Mouse (Mus musculus) midbrain, embryonic 12.5 days (tissue): ENCODE measurements around the gene Smad6. TPM values are rescaled to one million over a fixed set of nuclear protein-coding genes. Genes with fewer than 3 reads are reported as not detected.

ENCODE experiments used
- ATAC-seq: fragments of 200-750 bp; cut with Nextera tagmentation; 2 replicates; pipeline ENCODE4 v1.8.0; 2017; ENCODE audit warnings: low read depth, moderate TSS enrichment, moderate library complexity; ENCODE audit not compliant: low FRiP score
- H3K27ac ChIP-seq: fragments of 300-500 bp; sonication (generic); replicated peaks from 2 replicates; pipeline ENCODE4 v1.5.1; 2016; ENCODE audit warnings: mild to moderate bottlenecking
- H3K27me3 ChIP-seq: fragments of 300-500 bp; sonication (generic); 2 replicates; pipeline ENCODE4 v1.6.1; 2016; ENCODE audit warnings: mild to moderate bottlenecking
- H3K36me3 ChIP-seq: fragments of 300-500 bp; sonication (generic); 2 replicates; pipeline ENCODE4 v1.6.1; 2016
- H3K4me1 ChIP-seq: fragments of 300-500 bp; sonication (generic); 2 replicates; pipeline ENCODE4 v1.6.1; 2016
- H3K4me2 ChIP-seq: fragments of 300-500 bp; sonication (generic); replicated peaks from 2 replicates; pipeline ENCODE4 v1.6.1; 2016; ENCODE audit warnings: mild to moderate bottlenecking, moderate library complexity
- H3K4me3 ChIP-seq: fragments of 300-500 bp; sonication (generic); 2 replicates; pipeline ENCODE4 v1.5.1; 2016; ENCODE audit warnings: mild to moderate bottlenecking
- H3K9ac ChIP-seq: fragments of 300-500 bp; sonication (generic); replicated peaks from 2 replicates; pipeline ENCODE4 v1.6.1; 2016; ENCODE audit warnings: mild to moderate bottlenecking, moderate library complexity
- H3K9me3 ChIP-seq: fragments of 300-500 bp; sonication (generic); 2 replicates; pipeline ENCODE4 v1.6.1; 2016; ENCODE audit warnings: mild to moderate bottlenecking
- WGBS: fragments of 180-500 bp; shearing (Covaris S2); methylation state at CpG from one replicate; pipeline ENCODE4 v1.1.7; 2016; 5-methylcytosine and 5-hydroxymethylcytosine counted together
- polyA plus RNA-seq: library from polyadenylated mRNA; unstranded; fragments of >200 nt; fragmentation: Nextera tagmentation; extraction: Ambion mirVana; gene quantifications from 2 replicates; pipeline ENCODE4 v1.2.1, GENCODE M21; 2016

Gene Smad6
- 7.8 TPM in 2 replicates for polyA plus RNA-seq

- peak within 1 kb of the TSS; percentile 87 for H3K27ac ChIP-seq
- no peaks in the 10 kb centered on the region for H3K36me3 ChIP-seq
- no peaks in the 10 kb centered on the region for H3K9me3 ChIP-seq
- H3K27me3 ChIP-seq: peaks cover 30% of the 10 kb centered on the region
- peak within 1 kb of the TSS; percentile 70 for H3K4me3 ChIP-seq
- peak within 1 kb of the TSS; percentile 93 for H3K4me2 ChIP-seq
- peak; percentile 65 for ATAC-seq
- H3K9ac ChIP-seq: peak within 1 kb of the TSS; percentile 87
- H3K4me1 ChIP-seq: peaks cover 51% of the 10 kb centered on the region
- WGBS: under 1% methylated on average over 55 of the region's 60 CpGs
Measured at GRCm38 (mm10) chr9:64021853-64022561, at the start of gene Smad6. Gene Smad6 (minus strand): TSS chr9:64022059.

GRCm38 (mm10) chr9:64070674-64071073 lies 48.8 kb upstream of the Smad6 start:
- Histone ChIP-seq H3K27me3 (no peaks in the 10 kb centered on the region), H3K27ac (no peak overlapping the region)

GRCm38 (mm10) chr9:64069131-64069530 lies 47.3 kb upstream of the Smad6 start:
- 84% methylated on average over 5 of the region's 5 CpGs for WGBS

More at GRCm38 (mm10) chr9:64070674-64071073, 48.8 kb upstream of the Smad6 start:
- WGBS: 85% methylated on average over 5 of the region's 5 CpGs
- no peak overlapping the region for H3K4me2 ChIP-seq
- no peak overlapping the region for H3K4me3 ChIP-seq
- no peaks in the 10 kb centered on the region for H3K36me3 ChIP-seq
- no peak overlapping the region for H3K9ac ChIP-seq
- H3K4me1 ChIP-seq: peaks cover 8% of the 10 kb centered on the region
- no peak for ATAC-seq
- no peaks in the 10 kb centered on the region for H3K9me3 ChIP-seq

GRCm38 (mm10) chr9:64068571-64068970 lies 46.7 kb upstream of the Smad6 start:
- Histone ChIP-seq H3K27ac (no peak overlapping the region), H3K36me3 (no peaks in the 10 kb centered on the region), H3K4me2 (no peak overlapping the region), H3K9ac (no peak overlapping the region), H3K27me3 (no peaks in the 10 kb centered on the region), H3K9me3 (no peaks in the 10 kb centered on the region), H3K4me3 (no peak overlapping the region), H3K4me1 (peaks cover 8% of the 10 kb centered on the region)
- no CpG with 5 or more reads among the region's 1 CpGs for WGBS
- no peak for ATAC-seq

More at GRCm38 (mm10) chr9:64069131-64069530, 47.3 kb upstream of the Smad6 start:
- H3K27ac ChIP-seq: no peak overlapping the region
- ATAC-seq: no peak
- no peak overlapping the region for H3K4me2 ChIP-seq
- H3K36me3 ChIP-seq: no peaks in the 10 kb centered on the region
- H3K4me1 ChIP-seq: peaks cover 8% of the 10 kb centered on the region
- no peaks in the 10 kb centered on the region for H3K27me3 ChIP-seq
- H3K4me3 ChIP-seq: no peak overlapping the region
- no peak overlapping the region for H3K9ac ChIP-seq
- no peaks in the 10 kb centered on the region for H3K9me3 ChIP-seq

GRCm38 (mm10) chr9:64067787-64068186 lies 45.9 kb upstream of the Smad6 start:
- ATAC-seq: no peak
- Histone ChIP-seq H3K27ac (no peak overlapping the region), H3K36me3 (no peaks in the 10 kb centered on the region), H3K4me3 (no peak overlapping the region), H3K9me3 (no peaks in the 10 kb centered on the region), H3K4me1 (peaks cover 8% of the 10 kb centered on the region), H3K27me3 (no peaks in the 10 kb centered on the region), H3K9ac (no peak overlapping the region), H3K4me2 (no peak overlapping the region)
- 90% methylated on average over 5 of the region's 5 CpGs for WGBS

GRCm38 (mm10) chr9:64060033-64060539 lies 38.2 kb upstream of the Smad6 start:
- WGBS: 3% methylated on average over 30 of the region's 30 CpGs
- ATAC-seq: 0 out of 2 replicates have a peak, but pooled peaks have one; percentile 19

GRCm38 (mm10) chr9:64057903-64058650 lies 36.2 kb upstream of the Smad6 start:
- Histone ChIP-seq H3K4me3 (no peak overlapping the region), H3K27ac (peak overlapping the region; percentile 49), H3K36me3 (no peaks in the 10 kb centered on the region), H3K4me2 (peak overlapping the region; percentile 12; the same call in 1 of the 2 replicates), H3K4me1 (peaks cover 27% of the 10 kb centered on the region), H3K27me3 (peaks cover 46% of the 10 kb centered on the region), H3K9ac (no peak overlapping the region), H3K9me3 (no peaks in the 10 kb centered on the region)
- no peak for ATAC-seq
- 41% methylated on average over 7 of the region's 7 CpGs for WGBS

More at GRCm38 (mm10) chr9:64060033-64060539, 38.2 kb upstream of the Smad6 start:
- Histone ChIP-seq H3K4me2 (peak overlapping the region; percentile 50), H3K36me3 (no peaks in the 10 kb centered on the region), H3K27ac (no peak overlapping the region), H3K27me3 (peaks cover 39% of the 10 kb centered on the region), H3K4me3 (peak overlapping the region; percentile 12), H3K9me3 (no peaks in the 10 kb centered on the region), H3K4me1 (peaks cover 27% of the 10 kb centered on the region), H3K9ac (no peak overlapping the region)

GRCm38 (mm10) chr9:64055162-64055561 lies 33.3 kb upstream of the Smad6 start:
- Histone ChIP-seq H3K9me3 (no peaks in the 10 kb centered on the region), H3K4me1 (peaks cover 26% of the 10 kb centered on the region), H3K27me3 (peaks cover 34% of the 10 kb centered on the region), H3K4me2 (no peak overlapping the region), H3K27ac (no peak overlapping the region), H3K4me3 (no peak overlapping the region), H3K9ac (no peak overlapping the region), H3K36me3 (no peaks in the 10 kb centered on the region)
- WGBS: 76% methylated on average over 9 of the region's 9 CpGs
- ATAC-seq: no peak

GRCm38 (mm10) chr9:64053786-64054185 lies 31.9 kb upstream of the Smad6 start:
- whole genome bisulfite sequencing: 53% methylated on average over 4 of the region's 4 CpGs

GRCm38 (mm10) chr9:64051241-64051640 lies 29.4 kb upstream of the Smad6 start:
- Histone ChIP-seq H3K27ac (no peak overlapping the region), H3K27me3 (peaks cover 28% of the 10 kb centered on the region; the same call in 1 of the 2 replicates), H3K4me1 (peaks cover 11% of the 10 kb centered on the region), H3K36me3 (no peaks in the 10 kb centered on the region), H3K9me3 (no peaks in the 10 kb centered on the region), H3K4me2 (no peak overlapping the region), H3K9ac (no peak overlapping the region), H3K4me3 (no peak overlapping the region)
- 83% methylated on average over 2 of the region's 2 CpGs for WGBS
- ATAC-seq: no peak

More at GRCm38 (mm10) chr9:64053786-64054185, 31.9 kb upstream of the Smad6 start:
- Histone ChIP-seq H3K36me3 (no peaks in the 10 kb centered on the region), H3K27me3 (peaks cover 25% of the 10 kb centered on the region), H3K4me1 (peaks cover 24% of the 10 kb centered on the region), H3K4me2 (no peak overlapping the region), H3K4me3 (no peak overlapping the region), H3K9ac (no peak overlapping the region), H3K27ac (no peak overlapping the region), H3K9me3 (no peaks in the 10 kb centered on the region)
- no peak for ATAC-seq

- ATAC-seq: no peak
- no peak overlapping the region for H3K9ac ChIP-seq
- peak overlapping the region; percentile 40; the same call in 1 of the 2 replicates for H3K4me3 ChIP-seq
- H3K9me3 ChIP-seq: no peaks in the 10 kb centered on the region
- peaks cover 24% of the 10 kb centered on the region; the same call in 1 of the 2 replicates for H3K27me3 ChIP-seq
- H3K4me1 ChIP-seq: peaks cover 11% of the 10 kb centered on the region
- H3K36me3 ChIP-seq: no peaks in the 10 kb centered on the region
- H3K27ac ChIP-seq: no peak overlapping the region
- WGBS: 39% methylated on average over 8 of the region's 8 CpGs
- H3K4me2 ChIP-seq: peak overlapping the region; percentile 66
Measured at GRCm38 (mm10) chr9:64050513-64051065, 28.7 kb upstream of the Smad6 start.
